Mouse (Mus musculus): ENCODE data around the gene Slc5a9.

GRCm38 (mm10) chr4:111897755-111898154 lies 5.0 kb downstream of the Slc5a9 start:
- TF ChIP-seq CTCF (IDR thresholded peaks at IDR 0.05; ENCODE audit: low read depth, low read length) (no peak), POLR2A (IDR thresholded peaks at IDR 0.05; ENCODE audit: insufficient read depth, low read length) (no peak)

Data from ES-Bruce4 (cell line).